Comparison of ENCODE assay signal across 21 mouse cellular contexts in the genomic region with DNA sequence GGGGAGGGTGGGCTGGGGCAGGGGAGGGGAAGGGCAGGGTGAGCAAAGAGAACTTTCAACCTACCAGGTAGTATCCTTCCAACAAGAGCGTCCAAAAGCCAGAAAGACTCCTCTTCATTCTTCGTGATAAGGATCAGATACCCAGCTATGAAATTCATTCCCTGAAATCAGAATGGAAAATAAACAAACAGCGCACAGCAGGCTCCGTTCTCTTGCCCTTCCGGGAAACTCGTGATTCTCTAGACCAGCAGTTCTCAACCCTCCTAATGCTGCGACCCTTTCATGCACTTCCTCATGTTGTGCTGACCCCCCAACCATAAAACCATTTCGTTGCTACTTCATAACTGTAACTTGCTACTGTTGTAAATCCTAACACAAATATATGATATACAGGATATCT. TPM values are rescaled to one million over a fixed set of nuclear protein-coding genes. Genes with fewer than 3 reads are reported as not detected.
A peak's percentile ranks its signal among the peaks of the same experiment; 100 is the strongest.
DNase-seq lines count a peak whose midpoint lies in the region; ATAC-seq and TF ChIP-seq lines count a peak whose summit lies in the region.
"Had no signal": no experiment of that assay in that cellular context is flagged by ENCODE, and none has a peak within 500 bp of the region (broad histone marks: within the 10 kb centered on the region; RNA-seq: fewer than 3 reads in every experiment).

No protein-coding gene starts in this region.

- no peaks in the 10 kb centered on the region for H3K4me1 ChIP-seq in hindbrain, embryonic 13.5 days (replicated peaks)

- TF ChIP-seq POLR2A in myocyte (IDR thresholded peaks at IDR 0.05; ENCODE audit: insufficient read length, low read depth) = no peak

- peaks cover 5% of the 10 kb centered on the region for H3K36me3 ChIP-seq in myocyte (ENCODE audit: control insufficient read depth, insufficient read depth)
- H3K36me3 ChIP-seq in hindbrain, embryonic 13.5 days = no peaks in the 10 kb centered on the region; the same call in 1 of the 2 replicates

- peak overlapping the region; percentile 59 for H3K4me3 ChIP-seq in gastrocnemius, adult 2 months
- no peak overlapping the region for H3K4me3 ChIP-seq in myocyte
- no peak overlapping the region for H3K4me3 ChIP-seq in hindbrain, embryonic 13.5 days

- no peak for DNase-seq in gastrocnemius, adult 2 months
- DNase-seq in gastrocnemius, adult 18-20 months (ENCODE audit: low spot score) = no peak
- peak; percentile 54 for DNase-seq in lung, postnatal 25 days (ENCODE audit: low spot score)
- DNase-seq in lung, postnatal 14 days = no peak
- peak; percentile 52 for DNase-seq in lung, postnatal 36 days
- DNase-seq in lung, postnatal 4 days = no peak
- DNase-seq: adrenal gland, adult 2 months; adrenal gland, adult 8-10 months; adrenal gland, postnatal 10 days; adrenal gland, postnatal 14 days; adrenal gland, postnatal 25 days; adrenal gland, postnatal 36 days; B cell, adult 2 months; cerebellum, adult 11 months; cerebellum, adult 11-12 months had no signal

- H3K79me2 ChIP-seq in myocyte (ENCODE audit: control insufficient read depth, insufficient read depth) = no peaks in the 10 kb centered on the region

- H3K9ac ChIP-seq in hindbrain, embryonic 13.5 days = no peak overlapping the region

- no peak for TF ChIP-seq CTCF in gastrocnemius, adult 2 months (IDR thresholded peaks at IDR 0.05)

- ATAC-seq in hindbrain, embryonic 13.5 days (ENCODE audit: low FRiP score) = no peak
- ATAC-seq: activated CD4-positive, CD25-positive, alpha-beta regulatory T cell, adult 4 months; CD4-positive, CD25-positive, alpha-beta regulatory T cell, adult 4 months; Patski had no signal

- WGBS in hindbrain, embryonic 13.5 days = 88% methylated on average over 8 of the region's 8 CpGs

- H3K27me3 ChIP-seq in myocyte (ENCODE audit: control insufficient read depth, insufficient read depth, insufficient read length) = no peaks in the 10 kb centered on the region
- H3K27me3 ChIP-seq in hindbrain, embryonic 13.5 days = no peaks in the 10 kb centered on the region
- H3K27me3 ChIP-seq: Patski had no signal

- H3ac ChIP-seq in myocyte (ENCODE audit: control insufficient read depth, insufficient read length) = no peak overlapping the region

- peak overlapping the region; percentile 36 for H3K4me2 ChIP-seq in myocyte (ENCODE audit: low read depth)
- no peak overlapping the region for H3K4me2 ChIP-seq in hindbrain, embryonic 13.5 days

- H3K27ac ChIP-seq in gastrocnemius, adult 2 months = peak overlapping the region; percentile 88
- H3K27ac ChIP-seq in hindbrain, embryonic 13.5 days = no peak overlapping the region

- intact Hi-C loops in gastrocnemius, adult 2 months (cut with DNase I) = no loop called here

- no peaks in the 10 kb centered on the region for H3K9me3 ChIP-seq in hindbrain, embryonic 13.5 days
- H3K9me3 ChIP-seq: G1E had no signal

TF ChIP-seq in myocyte, 11 proteins besides CTCF, POLR2A, EP300 and RAD21:
- TF ChIP-seq MAX (IDR thresholded peaks at IDR 0.05; ENCODE audit: low read depth) (no peak), CEBPB (IDR thresholded peaks at IDR 0.05; ENCODE audit: insufficient read depth, poor library complexity, severe bottlenecking) (no peak), E2F4 (IDR thresholded peaks at IDR 0.05; ENCODE audit: insufficient read depth) (no peak), TCF12 (IDR thresholded peaks at IDR 0.05; ENCODE audit: insufficient read depth, poor library complexity, severe bottlenecking) (no peak), TCF3 (IDR thresholded peaks at IDR 0.05; ENCODE audit: insufficient read length, low read depth) (no peak), REST (IDR thresholded peaks at IDR 0.05; ENCODE audit: insufficient read depth, insufficient read length) (no peak), USF1 (IDR thresholded peaks at IDR 0.05; ENCODE audit: low read depth) (no peak), POLR2AphosphoS2 (IDR thresholded peaks at IDR 0.05; ENCODE audit: insufficient read length, low read depth) (no peak), MYOG (IDR thresholded peaks at IDR 0.05; ENCODE audit: control insufficient read depth in 1 of 3, insufficient read depth in 1 of 3, insufficient read length in 2 of 3, low read depth in 2 of 3) (no peak)

RNA-seq across cellular contexts. Expression of a gene that starts 13.6 kb away (rescaled TPM):
- total RNA-seq in gastrocnemius, adult 2 months (2021) = 10 to 100 TPM in 1 of 2 experiments, 1 to 10 TPM in 1; 9.7 to 20.6 TPM
- 10 to 100 TPM; 11.5 to 15.0 TPM for total RNA-seq in gastrocnemius, adult 18-20 months (2021)
- 34.4 TPM for polyA plus RNA-seq in myocyte (2012; fragmentation: generic; extraction: Trizol)
- 11.4 and 13.3 TPM in 2 replicates for polyA plus RNA-seq in hindbrain, embryonic 13.5 days (2015; fragmentation: Nextera tagmentation; extraction: Ambion mirVana)

RNA-seq across cellular contexts. Expression of a gene that starts 27.9 kb away (rescaled TPM):
- 100 to 1,000 TPM; 378 to 400 TPM for total RNA-seq in gastrocnemius, adult 2 months (2021)
- 100 to 1,000 TPM; 401 to 443 TPM for total RNA-seq in gastrocnemius, adult 18-20 months (2021)
- 531 TPM for polyA plus RNA-seq in myocyte (2012; fragmentation: generic; extraction: Trizol)
- polyA plus RNA-seq in hindbrain, embryonic 13.5 days (2015; fragmentation: Nextera tagmentation; extraction: Ambion mirVana) = 272 and 273 TPM in 2 replicates

Comparison
In these comparisons a context has a peak if more than half of its experiments do, and no peak if none do; other contexts are left out.
1. DNase-seq: peak in lung, postnatal 25 days (single experiment) and lung, postnatal 36 days (single experiment); none in gastrocnemius, adult 2 months (single experiment), gastrocnemius, adult 18-20 months (single experiment), lung, postnatal 14 days (single experiment) and lung, postnatal 4 days (0 of 2).